Mouse (Mus musculus): ENCODE results near the gene Gm13178. TPM values are rescaled to one million over a fixed set of nuclear protein-coding genes. Genes with fewer than 3 reads are reported as not detected.

Gene Gm13178
- polyA plus RNA-seq (2015; fragmentation: Nextera tagmentation; extraction: Ambion mirVana), result not detected in 2 replicates

DNA sequence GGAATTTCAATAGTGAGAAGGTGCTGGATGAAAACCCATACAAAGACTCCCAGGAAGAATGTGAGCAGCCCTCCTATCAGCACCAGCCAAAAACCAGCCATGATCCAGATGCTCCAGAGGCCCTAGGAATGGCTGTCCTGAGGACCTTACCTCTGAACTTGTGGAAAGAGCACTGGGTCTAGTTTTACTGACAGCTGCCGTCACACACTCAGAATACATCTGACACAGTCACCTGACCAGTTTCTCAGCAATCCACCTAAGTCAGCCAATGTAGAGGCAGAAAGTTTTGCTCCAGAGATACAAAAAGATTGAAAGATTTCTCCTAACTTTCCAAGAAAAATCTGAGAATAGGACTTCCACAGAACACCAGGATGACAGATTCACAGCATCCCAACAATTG lies at the start of gene Gm13178:
Gm13178 (minus strand) TSS at position 101 of the 400 bp plus-strand sequence.
- no peak for ATAC-seq (ENCODE audit: borderline replicate concordance, extremely low read depth, low FRiP score, low TSS enrichment)
- H3K27me3 ChIP-seq, result no peaks in the 10 kb centered on the region
- no peak within 1 kb of the TSS for H3K27ac ChIP-seq
- H3K4me1 ChIP-seq, result no peaks in the 10 kb centered on the region
- H3K9ac ChIP-seq, result no peak within 1 kb of the TSS
- H3K4me3 ChIP-seq, result no peak within 1 kb of the TSS
- H3K4me2 ChIP-seq, result no peak within 1 kb of the TSS
- 90% methylated on average over 1 of the region's 1 CpGs for WGBS
- no peaks in the 10 kb centered on the region for H3K9me3 ChIP-seq
- H3K36me3 ChIP-seq, result no peaks in the 10 kb centered on the region

DNA sequence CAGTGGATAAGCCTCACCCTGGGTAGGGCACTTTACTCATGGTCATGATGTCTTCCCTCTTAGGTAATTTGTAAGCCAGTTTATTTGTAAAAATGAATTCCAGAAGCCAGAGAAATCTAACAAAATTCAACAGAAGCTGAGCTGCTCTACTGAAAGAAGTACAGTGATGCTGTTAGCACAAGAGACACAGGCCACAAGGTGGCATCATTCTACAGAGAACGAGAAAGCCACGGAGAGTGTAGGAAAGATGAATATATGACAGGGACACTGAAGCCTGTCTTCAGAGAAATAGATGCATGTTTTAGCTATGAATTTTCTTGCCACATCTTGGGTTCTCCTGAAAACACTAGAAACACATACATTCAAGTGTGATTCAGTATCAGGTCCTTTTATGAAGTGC lies 44.5 kb upstream of the Gm13178 start:
- H3K27me3 ChIP-seq, result no peaks in the 10 kb centered on the region
- H3K27ac ChIP-seq, result no peak overlapping the region
- H3K4me3 ChIP-seq, result no peak overlapping the region
- ATAC-seq (ENCODE audit: borderline replicate concordance, extremely low read depth, low FRiP score, low TSS enrichment), result no peak
- no peak overlapping the region for H3K4me2 ChIP-seq
- no peaks in the 10 kb centered on the region for H3K4me1 ChIP-seq
- H3K9ac ChIP-seq, result no peak overlapping the region
- H3K36me3 ChIP-seq, result no peaks in the 10 kb centered on the region
- 34% methylated on average over 2 of the region's 2 CpGs for WGBS
- no peaks in the 10 kb centered on the region for H3K9me3 ChIP-seq

DNA sequence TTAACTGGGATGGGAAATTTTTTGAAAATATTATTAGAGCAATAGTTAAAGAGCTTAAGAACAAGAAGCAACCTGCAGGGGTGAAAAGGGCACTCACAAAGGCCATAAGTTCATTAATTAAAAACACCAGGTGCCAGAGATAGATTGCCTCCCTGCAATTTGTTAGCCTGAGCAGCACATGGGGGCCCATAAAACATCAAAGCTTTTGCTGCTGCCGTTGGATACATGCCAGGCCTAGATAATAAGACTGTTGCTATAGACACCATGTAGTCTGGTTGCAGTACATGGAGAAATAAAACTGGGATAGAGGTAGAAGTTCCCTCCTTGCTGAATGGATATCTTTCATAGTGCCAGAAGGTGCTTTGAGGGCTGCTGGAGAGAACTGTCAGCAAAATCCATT lies 27.9 kb upstream of the Gm13178 start:
- Histone ChIP-seq H3K27ac (no peak overlapping the region), H3K9ac (no peak overlapping the region), H3K27me3 (no peaks in the 10 kb centered on the region), H3K4me2 (no peak overlapping the region), H3K4me1 (no peaks in the 10 kb centered on the region), H3K36me3 (no peaks in the 10 kb centered on the region), H3K9me3 (no peaks in the 10 kb centered on the region), H3K4me3 (no peak overlapping the region)
- WGBS, result 41% methylated on average over 1 of the region's 1 CpGs
- no peak for ATAC-seq (ENCODE audit: borderline replicate concordance, extremely low read depth, low FRiP score, low TSS enrichment)

DNA sequence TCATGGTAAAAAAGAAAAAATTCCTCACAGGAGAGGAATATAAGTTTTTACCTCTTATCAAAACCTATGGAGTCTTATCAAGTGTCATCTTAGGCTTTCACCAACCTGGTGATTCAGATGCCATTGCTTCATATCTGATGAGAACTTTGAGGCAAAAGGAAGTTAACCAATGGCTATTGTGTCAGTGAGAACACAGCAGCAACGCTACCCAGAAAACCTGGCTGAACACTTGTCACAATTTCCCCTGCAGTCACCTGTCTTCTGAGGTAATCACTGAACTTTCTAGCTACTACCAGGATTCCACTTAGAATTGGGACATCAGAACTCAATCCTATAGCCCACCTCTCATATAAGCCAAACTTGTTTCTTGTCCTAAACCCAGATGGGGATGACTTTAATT lies 1.5 kb downstream of the Gm13178 start:
- WGBS, result 72% methylated on average over 1 of the region's 1 CpGs
- Histone ChIP-seq H3K9ac (no peak overlapping the region), H3K36me3 (no peaks in the 10 kb centered on the region), H3K4me3 (no peak overlapping the region), H3K27ac (no peak overlapping the region), H3K27me3 (no peaks in the 10 kb centered on the region), H3K4me2 (no peak overlapping the region), H3K4me1 (no peaks in the 10 kb centered on the region), H3K9me3 (no peaks in the 10 kb centered on the region)
- ATAC-seq (ENCODE audit: borderline replicate concordance, extremely low read depth, low FRiP score, low TSS enrichment), result no peak

DNA sequence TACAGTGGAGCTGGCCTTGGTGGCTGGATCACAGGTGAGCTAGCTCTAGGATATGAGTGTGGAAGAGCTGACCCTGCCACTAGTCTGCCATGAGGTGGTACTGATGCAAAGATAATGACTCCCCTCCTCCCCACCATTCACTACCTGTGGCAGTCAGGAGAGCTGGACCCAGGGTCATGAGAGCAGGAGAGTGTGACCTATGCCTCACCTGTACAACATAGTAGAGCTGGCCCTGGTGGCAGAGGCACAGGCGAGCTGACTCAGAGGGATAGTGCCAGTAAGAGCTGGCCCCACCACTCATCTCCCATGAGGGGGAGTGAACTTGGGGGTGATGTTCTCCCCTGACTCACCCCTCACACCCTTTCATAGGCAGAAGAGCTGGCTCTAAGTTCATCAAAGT lies 2.9 kb downstream of the Gm13178 start:
- H3K4me3 ChIP-seq, result no peak overlapping the region
- no peak overlapping the region for H3K9ac ChIP-seq
- H3K36me3 ChIP-seq, result no peaks in the 10 kb centered on the region
- H3K27ac ChIP-seq, result no peak overlapping the region
- H3K9me3 ChIP-seq, result no peaks in the 10 kb centered on the region
- no peaks in the 10 kb centered on the region for H3K4me1 ChIP-seq
- 64% methylated on average over 1 of the region's 1 CpGs for WGBS
- no peaks in the 10 kb centered on the region for H3K27me3 ChIP-seq
- ATAC-seq (ENCODE audit: borderline replicate concordance, extremely low read depth, low FRiP score, low TSS enrichment), result no peak
- no peak overlapping the region for H3K4me2 ChIP-seq

DNA sequence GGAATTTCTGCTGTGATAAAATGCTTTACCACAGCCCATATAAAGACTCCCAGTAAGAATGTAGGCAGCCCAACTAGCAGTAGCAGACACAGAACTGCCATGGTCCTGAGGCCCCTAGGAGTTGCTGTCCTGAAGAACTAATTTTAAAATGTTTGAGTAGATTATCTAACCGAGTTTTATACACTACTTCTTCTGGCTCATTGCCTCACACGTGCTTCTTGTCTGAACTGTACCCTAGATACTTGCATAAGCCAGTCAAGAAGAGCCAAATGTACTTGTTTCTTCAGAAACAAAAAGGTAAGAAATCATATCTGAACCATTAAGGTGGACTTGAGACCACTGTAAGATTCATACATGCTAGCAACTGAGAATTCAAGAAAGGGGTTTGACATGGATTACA lies 34.9 kb downstream of the Gm13178 start, which contains the start of gene Gm436:
Gm436 (minus strand) TSS at position 101 of the 400 bp plus-strand sequence.
- ATAC-seq (ENCODE audit: borderline replicate concordance, extremely low read depth, low FRiP score, low TSS enrichment), result no peak
- no peak within 1 kb of the TSS for H3K4me2 ChIP-seq
- H3K9ac ChIP-seq, result no peak within 1 kb of the TSS
- no peaks in the 10 kb centered on the region for H3K27me3 ChIP-seq
- no peaks in the 10 kb centered on the region for H3K9me3 ChIP-seq
- no peak within 1 kb of the TSS for H3K4me3 ChIP-seq
- WGBS, result 46% methylated on average over 2 of the region's 2 CpGs
- H3K36me3 ChIP-seq, result no peaks in the 10 kb centered on the region
- H3K27ac ChIP-seq, result no peak within 1 kb of the TSS
- H3K4me1 ChIP-seq, result no peaks in the 10 kb centered on the region

Other genes starting within 250 kb of the Gm13178 start
- not detected in 2 replicates for gene 9430007A20Rik, start 201.6 kb downstream of the Gm13178 start, polyA plus RNA-seq (2015; fragmentation: Nextera tagmentation; extraction: Ambion mirVana)
- gene Gm13124, start 156.3 kb downstream of the Gm13178 start, polyA plus RNA-seq (2015; fragmentation: Nextera tagmentation; extraction: Ambion mirVana), result not detected in 2 replicates
- not detected in 2 replicates for gene Aadacl4, start 107.7 kb downstream of the Gm13178 start, polyA plus RNA-seq (2015; fragmentation: Nextera tagmentation; extraction: Ambion mirVana)
- not detected in 2 replicates for gene Gm436, start 35.0 kb downstream of the Gm13178 start, polyA plus RNA-seq (2015; fragmentation: Nextera tagmentation; extraction: Ambion mirVana)
- not detected in 2 replicates for gene Gm438, start 65.2 kb upstream of the Gm13178 start, polyA plus RNA-seq (2015; fragmentation: Nextera tagmentation; extraction: Ambion mirVana)
- gene Dhrs3, start 171.4 kb upstream of the Gm13178 start, polyA plus RNA-seq (2015; fragmentation: Nextera tagmentation; extraction: Ambion mirVana), result 51.6 and 53.0 TPM in 2 replicates